Mouse (Mus musculus) lung, adult 2 months (tissue): ENCODE data around the gene Alox5. TPM values are rescaled to one million over a fixed set of nuclear protein-coding genes. Genes with fewer than 3 reads are reported as not detected.

Experiments
- DNase-seq: peaks from one replicate; pipeline ENCODE4 v3.0.0; 2022
- H3K4me1 ChIP-seq: fragments of 200-500 bp; 2 replicates; pipeline ENCODE4 v1.6.1; 2011; ENCODE audit warnings: low read length; ENCODE audit not compliant: control insufficient read depth, insufficient read depth
- H3K4me3 ChIP-seq: fragments of 200-500 bp; replicated peaks from 2 replicates; pipeline ENCODE3; 2011; ENCODE audit warnings: low read depth, mild to moderate bottlenecking, control low read depth, low read length; ENCODE audit errors: extremely low read depth
- CTCF ChIP-seq: fragments of 200-500 bp; IDR thresholded peaks from 2 replicates; pipeline ENCODE4 v1.5.1; 2011; ENCODE audit warnings: mild to moderate bottlenecking, low read length, control low read depth; ENCODE audit not compliant: insufficient read depth
- POLR2A ChIP-seq: fragments of 200-500 bp; IDR thresholded peaks from 2 replicates; pipeline ENCODE4 v1.6.1; 2011; ENCODE audit warnings: low read depth, mild to moderate bottlenecking, control low read depth, low read length, borderline replicate concordance; ENCODE audit errors: extremely low read depth
- WGBS: fragments of 180-500 bp; shearing (Covaris S2); methylation state at CpG from one replicate; pipeline ENCODE4 v1.1.7; 2018; 5-methylcytosine and 5-hydroxymethylcytosine counted together
- polyA plus RNA-seq: library from polyadenylated mRNA; depleted of rRNA; stranded (reverse); fragments of >200 nt; gene quantifications from 2 replicates; pipeline ENCODE4 v1.2.3, GENCODE M21; 2012

The Alox5 gene
- polyA plus RNA-seq, 1 experiment, result 9.1 TPM

GRCm38 (mm10) chr6:116389481-116389880, 71.5 kb downstream of the Alox5 start:
- no peaks in the 10 kb centered on the region; the same call in 1 of the 2 replicates for H3K4me1 ChIP-seq
- TF ChIP-seq POLR2A, result no peak
- no peak for DNase-seq
- no peak overlapping the region for H3K4me3 ChIP-seq

GRCm38 (mm10) chr6:116388068-116388467, 72.9 kb downstream of the Alox5 start:
- TF ChIP-seq CTCF, result no peak
- Histone ChIP-seq H3K4me1 (no peaks in the 10 kb centered on the region; the same call in 1 of the 2 replicates), H3K4me3 (no peak overlapping the region)
- WGBS, result 96% methylated on average over 1 of the region's 1 CpGs
- DNase-seq, result no peak

DNA sequence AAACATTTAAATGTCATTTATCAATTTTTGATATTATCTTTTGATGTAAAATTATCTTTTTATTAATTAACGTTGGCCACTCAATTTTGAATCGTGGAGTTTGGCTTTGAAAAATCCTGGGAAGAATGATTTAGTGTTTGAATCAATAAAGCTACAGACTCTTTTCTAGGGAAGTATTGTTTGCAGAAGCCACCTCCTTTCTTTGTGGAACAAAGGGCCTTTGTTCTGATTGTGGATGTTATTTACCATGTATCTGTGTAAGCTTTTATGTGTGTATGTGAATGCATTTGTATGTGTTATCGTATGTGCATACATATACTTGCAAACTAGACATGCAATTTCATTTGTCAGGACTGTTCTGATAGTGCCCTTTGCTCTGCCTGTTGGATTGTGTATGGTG, 74.5 kb downstream of the Alox5 start:
- Histone ChIP-seq H3K4me3 (no peak overlapping the region), H3K4me1 (no peaks in the 10 kb centered on the region; the same call in 1 of the 2 replicates)
- DNase-seq, result no peak
- 62% methylated on average over 3 of the region's 3 CpGs for WGBS
- TF ChIP-seq POLR2A (no peak), CTCF (no peak)

DNA sequence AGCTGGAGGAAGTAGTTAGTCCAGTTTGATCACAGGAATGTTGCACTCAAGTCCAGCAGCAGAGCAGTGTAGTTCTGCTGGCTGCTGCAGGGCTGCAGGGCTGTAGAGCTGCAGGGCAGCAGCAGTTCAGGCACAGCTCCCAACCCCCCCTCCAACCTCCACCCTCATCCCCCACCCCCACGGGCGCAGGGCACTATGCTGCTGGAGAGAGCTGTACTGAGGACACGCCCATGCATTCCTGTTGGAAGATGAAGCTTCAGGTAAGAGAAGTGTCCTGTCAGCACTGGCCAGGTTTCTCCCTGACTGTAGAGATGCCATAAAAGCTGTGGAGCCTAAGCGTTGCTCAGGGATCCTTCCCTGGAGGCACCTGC, 74.9 kb downstream of the Alox5 start:
- Histone ChIP-seq H3K4me1 (no peaks in the 10 kb centered on the region; the same call in 1 of the 2 replicates), H3K4me3 (no peak overlapping the region)
- no peak for DNase-seq
- no peak for TF ChIP-seq POLR2A
- TF ChIP-seq CTCF, result no peak
- 59% methylated on average over 4 of the region's 4 CpGs for WGBS

DNA sequence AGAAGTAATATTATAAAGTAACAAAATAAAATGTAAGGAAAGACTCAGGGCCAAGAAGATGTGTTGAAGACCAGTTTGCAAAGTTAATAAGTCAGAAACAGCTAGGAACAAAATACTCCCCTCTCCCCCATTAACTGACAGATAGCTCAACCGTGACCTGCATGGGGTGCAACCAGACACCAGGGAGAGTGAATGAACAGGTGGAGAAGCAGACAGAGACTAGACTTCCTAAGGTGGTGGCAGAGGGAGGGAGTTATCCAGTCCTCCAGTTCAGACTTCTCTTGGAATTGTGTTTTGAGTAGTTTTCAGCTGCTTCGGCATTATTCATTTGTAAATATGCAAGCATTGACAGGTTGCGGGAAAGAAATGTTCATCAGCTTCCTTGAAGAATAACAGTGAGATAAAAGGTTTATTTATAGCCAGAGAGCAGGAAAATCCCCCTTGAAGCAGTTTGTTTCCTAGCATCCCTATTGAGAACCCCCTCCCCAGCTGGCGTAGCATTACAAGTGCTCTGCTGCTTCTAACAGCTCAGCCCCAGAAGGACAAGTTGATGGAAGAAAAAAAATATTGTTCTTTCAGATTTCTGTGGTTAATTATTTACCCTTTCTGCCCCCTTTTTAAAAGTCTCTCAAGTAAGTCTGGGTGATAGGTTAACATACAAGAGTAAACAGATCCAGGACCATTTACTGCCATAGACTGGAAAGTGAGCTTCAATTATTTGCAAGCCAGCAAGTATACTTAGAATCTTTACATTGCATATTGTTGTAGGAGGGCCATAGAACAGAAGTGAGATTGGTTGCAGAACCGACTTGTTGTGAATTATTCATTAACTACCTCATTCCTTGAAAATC, 75.6 kb downstream of the Alox5 start:
- no peak for DNase-seq
- no peak overlapping the region for H3K4me3 ChIP-seq
- WGBS, result 39% methylated on average over 5 of the region's 5 CpGs
- no peaks in the 10 kb centered on the region; the same call in 1 of the 2 replicates for H3K4me1 ChIP-seq
- TF ChIP-seq POLR2A (no peak), CTCF (no peak)

- no peak for DNase-seq
- TF ChIP-seq CTCF, result no peak
- TF ChIP-seq POLR2A, result no peak
- Histone ChIP-seq H3K4me3 (no peak overlapping the region), H3K4me1 (no peaks in the 10 kb centered on the region; the same call in 1 of the 2 replicates)
- 77% methylated on average over 10 of the region's 10 CpGs for WGBS
These were observed 77.4 kb downstream of the Alox5 start for GRCm38 (mm10) chr6:116383582-116383981.

- DNase-seq, result no peak
- no peak for TF ChIP-seq CTCF
- no peak for TF ChIP-seq POLR2A
- WGBS, result 34% methylated on average over 2 of the region's 2 CpGs
- no peaks in the 10 kb centered on the region; the same call in 1 of the 2 replicates for H3K4me1 ChIP-seq
- no peak overlapping the region for H3K4me3 ChIP-seq
These were observed 79.4 kb downstream of the Alox5 start for GRCm38 (mm10) chr6:116381605-116382004.

- DNase-seq, result no peak
- Histone ChIP-seq H3K4me3 (no peak overlapping the region), H3K4me1 (no peaks in the 10 kb centered on the region)
- no peak for TF ChIP-seq CTCF
- no peak for TF ChIP-seq POLR2A
- 44% methylated on average over 3 of the region's 3 CpGs for WGBS
These were observed 80.8 kb downstream of the Alox5 start for GRCm38 (mm10) chr6:116380157-116380556.

DNA sequence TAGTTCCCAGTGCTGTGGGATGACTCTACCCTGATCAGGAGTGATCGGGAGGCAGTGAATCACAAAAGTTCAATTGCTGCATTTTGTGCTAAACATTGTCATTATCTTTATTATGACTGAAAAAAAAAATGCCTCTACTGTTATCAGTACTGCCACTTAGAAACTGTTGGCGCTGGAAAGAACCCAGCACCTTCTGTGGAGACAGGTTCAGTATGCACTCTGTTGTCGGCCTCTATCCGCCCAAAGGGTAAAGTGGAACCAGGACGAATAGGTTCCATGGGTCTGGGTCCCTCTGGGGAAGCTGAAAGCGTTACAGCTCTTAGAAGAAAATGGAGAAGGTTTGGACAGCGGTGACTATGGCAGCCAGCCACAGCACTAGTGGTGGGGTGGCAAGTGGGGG, 82.1 kb downstream of the Alox5 start:
- DNase-seq, result no peak
- no peak for TF ChIP-seq POLR2A
- TF ChIP-seq CTCF, result no peak
- Histone ChIP-seq H3K4me3 (no peak overlapping the region), H3K4me1 (no peaks in the 10 kb centered on the region)
- 87% methylated on average over 7 of the region's 7 CpGs for WGBS

GRCm38 (mm10) chr6:116374618-116375017, 86.4 kb downstream of the Alox5 start:
- Histone ChIP-seq H3K4me1 (peaks cover 6% of the 10 kb centered on the region; the same call in 1 of the 2 replicates), H3K4me3 (no peak overlapping the region)
- TF ChIP-seq POLR2A (no peak), CTCF (no peak)
- DNase-seq, result no peak
